Mouse (Mus musculus): Measurements from ENCODE around the gene Tial1.
A peak's percentile ranks its signal among the peaks of the same experiment; 100 is the strongest.

Gene Tial1

GRCm38 (mm10) chr7:128417226-128417929 is 44.1 kb downstream of the Tial1 start:
- DNase-seq (ENCODE audit: low spot score in 2 of 2) = peak in 1 of 2 experiments; percentile 33

- no peak for DNase-seq (ENCODE audit: low spot score in 2 of 2)
Measured at GRCm38 (mm10) chr7:128416664-128417063, 44.9 kb downstream of the Tial1 start.

DNA sequence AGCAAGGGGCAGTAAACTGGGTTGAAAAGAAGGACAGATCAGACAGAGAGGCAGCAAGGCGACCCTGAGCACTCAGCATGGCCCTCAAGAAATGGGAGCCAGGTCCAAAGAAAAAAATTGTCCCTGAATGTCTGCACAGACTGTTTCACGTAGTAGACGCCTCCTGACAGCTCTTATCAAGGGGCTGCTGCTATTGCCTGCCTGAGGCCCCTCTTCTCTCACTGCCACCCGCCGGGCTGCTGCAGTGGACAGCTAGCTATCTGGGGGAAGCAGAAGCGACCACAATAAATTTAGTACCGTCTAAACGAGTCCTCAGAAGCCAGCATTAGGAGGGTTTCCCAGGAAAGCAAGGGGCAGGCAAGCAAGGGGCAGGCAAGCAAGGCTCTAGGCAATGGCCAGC is 47.1 kb downstream of the Tial1 start:
- DNase-seq (ENCODE audit: low spot score in 2 of 2) = no peak

DNA sequence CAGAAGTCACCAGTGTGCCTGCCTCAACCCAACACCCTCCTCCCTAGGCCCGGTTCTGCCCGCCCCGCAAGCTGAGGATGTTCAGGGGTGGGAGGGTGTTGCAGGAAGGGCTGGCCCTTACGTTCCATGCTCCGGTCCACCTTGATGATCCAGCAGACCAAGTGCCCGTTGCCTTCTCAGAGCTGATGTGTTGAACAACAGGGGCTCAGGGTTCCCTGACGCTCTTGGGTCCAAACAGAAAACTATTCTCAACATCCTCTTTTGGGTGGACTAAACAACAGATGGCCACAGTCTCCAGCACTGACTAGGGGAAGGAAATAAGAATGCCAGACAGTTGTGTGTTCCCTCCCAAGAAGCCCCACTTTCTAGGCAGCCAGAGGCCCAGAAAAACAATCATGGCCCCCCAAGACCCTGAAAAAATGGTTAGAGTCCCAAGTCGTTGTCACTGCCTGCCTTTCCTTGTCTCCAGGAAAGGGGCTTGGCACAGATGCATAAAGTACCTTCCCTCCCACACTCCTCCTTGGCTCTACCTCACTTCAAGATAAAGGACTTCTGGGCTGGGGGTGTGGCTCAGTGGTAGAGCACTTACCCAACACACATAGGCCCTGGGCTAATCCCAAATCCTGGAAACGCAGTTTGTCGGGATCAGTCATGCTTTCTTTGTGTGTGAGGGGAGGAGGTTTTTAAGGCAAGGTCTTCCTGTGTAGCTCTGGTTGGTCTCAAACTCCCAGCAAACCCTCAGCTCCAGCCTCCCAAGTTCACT is 49.3 kb downstream of the Tial1 start:
- DNase-seq (ENCODE audit: low spot score in 2 of 2) = no peak

- DNase-seq (ENCODE audit: low spot score in 2 of 2) = no peak
Measured at GRCm38 (mm10) chr7:128410708-128411413, 50.7 kb downstream of the Tial1 start.

- DNase-seq (ENCODE audit: low spot score in 2 of 2) = no peak
Measured at GRCm38 (mm10) chr7:128408265-128408664, 53.3 kb downstream of the Tial1 start.

- no peak for DNase-seq (ENCODE audit: low spot score in 2 of 2)
Measured at GRCm38 (mm10) chr7:128403988-128404387, 57.5 kb downstream of the Tial1 start.

DNA sequence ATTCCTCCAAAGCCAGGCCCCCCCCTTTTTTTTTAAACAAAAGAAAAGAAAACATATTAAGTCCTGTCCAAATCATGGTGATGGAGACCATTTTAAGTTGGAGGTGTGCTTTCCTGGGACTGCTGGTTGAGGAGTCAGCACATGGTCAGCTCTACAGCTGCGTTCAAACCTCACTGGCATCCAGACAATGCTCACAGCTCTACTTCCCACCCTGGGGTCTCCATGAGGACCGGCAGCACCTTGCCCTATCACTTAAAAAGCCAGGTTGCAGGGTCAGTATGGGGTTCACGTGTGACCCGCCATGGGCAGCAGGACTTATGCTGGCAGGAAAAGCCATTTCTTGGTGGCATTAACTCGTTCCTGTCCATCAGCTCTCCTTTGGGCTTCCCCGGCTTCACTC is 57.9 kb downstream of the Tial1 start:
- DNase-seq (ENCODE audit: low spot score in 2 of 2) = no peak

GRCm38 (mm10) chr7:128403128-128403527 is 58.4 kb downstream of the Tial1 start:
- DNase-seq (ENCODE audit: low spot score in 2 of 2) = no peak

- DNase-seq (ENCODE audit: low spot score in 2 of 2) = no peak
Measured at GRCm38 (mm10) chr7:128402577-128402976, 58.9 kb downstream of the Tial1 start.

- no peak for DNase-seq (ENCODE audit: low spot score in 2 of 2)
Measured at GRCm38 (mm10) chr7:128398664-128399063, 62.9 kb downstream of the Tial1 start.

- no peak for DNase-seq (ENCODE audit: low spot score in 2 of 2)
Measured at GRCm38 (mm10) chr7:128397066-128397465, 64.5 kb downstream of the Tial1 start.

DNA sequence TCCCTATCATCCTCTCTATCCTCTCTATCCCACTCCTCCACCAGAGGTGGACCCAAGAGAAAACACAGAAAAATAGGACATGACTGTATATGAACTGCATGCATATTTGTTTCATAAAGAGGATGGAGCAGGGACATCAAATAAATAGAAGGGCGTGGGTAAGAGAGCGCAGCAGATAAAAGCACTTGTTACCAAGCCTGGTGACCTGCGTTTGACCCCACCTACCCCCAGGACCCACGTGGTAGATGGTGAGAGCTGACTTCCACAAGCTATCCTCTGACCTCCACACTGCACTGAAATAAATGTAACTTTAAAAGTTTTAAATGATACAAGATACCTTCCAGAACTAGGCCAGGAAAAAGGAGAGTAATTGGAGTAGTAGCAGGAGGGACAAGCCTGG is 67.8 kb downstream of the Tial1 start:
- no peak for DNase-seq (ENCODE audit: low spot score in 2 of 2)

- DNase-seq (ENCODE audit: low spot score in 2 of 2) = no peak
Measured at GRCm38 (mm10) chr7:128392972-128393314, 68.6 kb downstream of the Tial1 start.

DNA sequence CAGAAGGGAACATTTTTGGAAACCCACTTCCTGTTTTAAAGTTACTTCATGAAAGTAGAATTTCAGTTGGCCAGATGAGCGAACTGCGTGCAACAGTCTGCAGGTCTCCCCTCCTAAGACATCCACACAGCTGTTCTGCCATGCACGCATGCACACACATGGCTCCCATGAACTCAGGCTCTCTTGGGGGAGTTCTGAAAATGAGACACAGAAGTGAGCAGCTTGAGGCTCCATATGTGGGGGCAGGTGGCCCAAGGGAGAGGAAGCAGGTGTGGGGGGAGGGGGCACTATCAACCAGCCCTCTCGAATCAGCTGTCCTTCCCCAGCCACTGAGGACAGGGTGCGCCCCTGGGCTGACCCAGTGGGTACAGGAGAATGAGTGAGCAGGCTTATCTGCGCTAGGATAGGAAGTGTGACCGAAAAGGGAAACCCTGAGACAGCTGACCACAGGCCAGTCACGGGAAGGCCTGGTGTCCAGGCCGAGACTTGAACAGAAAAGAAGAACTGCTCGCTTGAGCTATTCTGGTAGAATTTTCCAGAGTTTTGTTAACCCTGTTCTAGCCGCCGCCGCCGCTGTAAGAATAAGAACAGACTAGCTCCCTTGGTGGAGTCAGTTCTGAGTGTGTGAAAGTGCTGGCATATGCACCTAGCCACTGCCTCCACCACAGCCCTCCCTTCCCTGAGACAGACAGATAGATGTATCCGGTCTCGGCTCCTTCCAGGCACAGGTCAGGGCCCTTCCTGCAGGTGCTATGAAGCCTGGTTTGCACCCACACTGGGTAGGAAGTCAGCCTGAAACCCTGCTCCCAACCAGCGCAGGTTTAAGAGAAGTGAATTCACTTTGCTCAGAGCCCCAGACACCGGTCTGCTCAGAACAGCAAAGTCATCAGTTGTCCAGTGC is 69.2 kb downstream of the Tial1 start:
- peak; percentile 57 to 65 for DNase-seq (ENCODE audit: low spot score in 2 of 2)

DNA sequence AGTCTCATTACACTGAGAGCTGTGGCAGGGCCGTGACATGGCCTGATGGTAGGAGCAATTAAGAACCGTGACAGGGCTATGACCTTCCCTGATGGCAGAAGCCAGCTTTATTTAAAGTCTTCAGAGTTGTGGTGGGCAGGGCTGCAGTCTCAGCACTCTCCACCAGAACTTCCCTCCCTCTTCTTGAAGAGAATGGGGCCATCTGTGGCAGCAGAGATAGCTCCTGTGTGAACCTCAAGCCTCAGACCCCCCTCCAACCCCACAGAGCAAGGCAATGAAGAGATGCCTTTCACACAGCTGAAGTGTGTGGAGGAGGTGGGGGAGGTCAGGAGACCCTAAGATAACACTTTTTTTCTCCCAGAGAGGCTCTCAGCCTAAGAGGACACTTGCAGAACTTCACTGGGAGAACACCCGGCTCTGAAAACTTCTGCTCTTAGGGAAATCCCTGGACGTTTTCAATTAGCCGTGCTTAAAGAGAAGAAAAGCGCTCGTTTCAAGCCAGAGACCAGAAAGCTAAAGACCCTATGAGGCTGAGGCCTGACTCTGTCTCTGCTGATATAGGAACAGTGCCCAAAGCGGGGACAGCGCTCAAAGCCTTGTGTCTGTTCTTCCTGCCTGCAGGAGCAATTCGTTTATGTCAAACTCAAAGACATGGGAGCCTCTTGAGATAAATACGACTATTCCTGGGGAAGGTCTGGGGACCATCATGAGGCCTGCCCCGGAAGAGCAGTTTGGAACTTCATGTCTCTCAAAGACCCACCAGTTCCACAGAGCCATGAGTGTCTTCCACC is 70.1 kb downstream of the Tial1 start:
- no peak for DNase-seq (ENCODE audit: low spot score in 2 of 2)
